Mouse (Mus musculus): Measurements from ENCODE around the gene Cd302. TPM values are rescaled to one million over a fixed set of nuclear protein-coding genes. Genes with fewer than 3 reads are reported as not detected.

Cd302 gene
- polyA plus RNA-seq, 1 experiment from 2014 or later, result 74.9 TPM

GRCm38 (mm10) chr2:60216547-60217153 lies 67.6 kb downstream of the Cd302 start:
- Histone ChIP-seq H3K9me3 (ENCODE audit: low read length) (no peaks in the 10 kb centered on the region), H3K4me1 (ENCODE audit: insufficient read depth, low read depth, low read length) (peaks cover 24% of the 10 kb centered on the region; the same call in 1 of the 2 replicates), H3K9ac (replicated peaks; ENCODE audit: low read depth) (no peak overlapping the region), H3K27ac (ENCODE audit: low read length) (no peak overlapping the region), H3K4me3 (ENCODE audit: low read depth, low read length) (no peak overlapping the region), H3K4me2 (replicated peaks; ENCODE audit: low read depth, low read length) (no peak overlapping the region), H3K27me3 (replicated peaks; ENCODE audit: insufficient read depth, low read length) (no peaks in the 10 kb centered on the region), H3K36me3 (ENCODE audit: insufficient read depth, low read length) (no peaks in the 10 kb centered on the region)
- ATAC-seq (no peak), DNase-seq (ENCODE audit: low spot score) (peak; percentile 15)
- no peak for TF ChIP-seq EP300 (IDR thresholded peaks at IDR 0.05)
- no peak for TF ChIP-seq CTCF (IDR thresholded peaks at IDR 0.05)
- 47% methylated on average over 4 of the region's 4 CpGs for WGBS

GRCm38 (mm10) chr2:60214683-60215082 lies 69.6 kb downstream of the Cd302 start:
- no peak overlapping the region for H3K9ac ChIP-seq (replicated peaks; ENCODE audit: low read depth)

GRCm38 (mm10) chr2:60212488-60212887 lies 71.8 kb downstream of the Cd302 start:
- H3K4me3 ChIP-seq (ENCODE audit: low read depth, low read length), result no peak overlapping the region
- no peaks in the 10 kb centered on the region for H3K27me3 ChIP-seq (replicated peaks; ENCODE audit: insufficient read depth, low read length)
- H3K36me3 ChIP-seq (ENCODE audit: insufficient read depth, low read length), result no peaks in the 10 kb centered on the region
- peaks cover 32% of the 10 kb centered on the region; the same call in 1 of the 2 replicates for H3K4me1 ChIP-seq (ENCODE audit: insufficient read depth, low read depth, low read length)
- H3K27ac ChIP-seq (ENCODE audit: low read length), result no peak overlapping the region
- H3K9me3 ChIP-seq (ENCODE audit: low read length), result no peaks in the 10 kb centered on the region
- peak; percentile 27 for DNase-seq (ENCODE audit: low spot score)
- H3K9ac ChIP-seq (replicated peaks; ENCODE audit: low read depth), result no peak overlapping the region
- ATAC-seq, result no peak
- H3K4me2 ChIP-seq (replicated peaks; ENCODE audit: low read depth, low read length), result no peak overlapping the region; the same call in 1 of the 2 replicates
- TF ChIP-seq CTCF (IDR thresholded peaks at IDR 0.05) (no peak), EP300 (IDR thresholded peaks at IDR 0.05) (no peak)

More at GRCm38 (mm10) chr2:60214683-60215082, 69.6 kb downstream of the Cd302 start:
- Histone ChIP-seq H3K36me3 (ENCODE audit: insufficient read depth, low read length) (no peaks in the 10 kb centered on the region), H3K4me2 (replicated peaks; ENCODE audit: low read depth, low read length) (no peak overlapping the region), H3K27me3 (replicated peaks; ENCODE audit: insufficient read depth, low read length) (no peaks in the 10 kb centered on the region), H3K9me3 (ENCODE audit: low read length) (no peaks in the 10 kb centered on the region), H3K4me1 (ENCODE audit: insufficient read depth, low read depth, low read length) (peaks cover 29% of the 10 kb centered on the region; the same call in 1 of the 2 replicates), H3K27ac (ENCODE audit: low read length) (no peak overlapping the region), H3K4me3 (ENCODE audit: low read depth, low read length) (no peak overlapping the region)
- DNase-seq (ENCODE audit: low spot score) (no peak), ATAC-seq (no peak)
- WGBS, result 86% methylated on average over 2 of the region's 2 CpGs
- no peak for TF ChIP-seq CTCF (IDR thresholded peaks at IDR 0.05)
- TF ChIP-seq EP300 (IDR thresholded peaks at IDR 0.05), result no peak

- TF ChIP-seq EP300 (IDR thresholded peaks at IDR 0.05), result no peak
- Histone ChIP-seq H3K27ac (ENCODE audit: low read length) (peak overlapping the region; percentile 93; the same call in 1 of the 2 replicates), H3K9me3 (ENCODE audit: low read length) (no peaks in the 10 kb centered on the region), H3K9ac (replicated peaks; ENCODE audit: low read depth) (peak overlapping the region; percentile 93), H3K4me3 (ENCODE audit: low read depth, low read length) (peak overlapping the region; percentile 91), H3K4me2 (replicated peaks; ENCODE audit: low read depth, low read length) (peak overlapping the region; percentile 70), H3K4me1 (ENCODE audit: insufficient read depth, low read depth, low read length) (peaks cover 19% of the 10 kb centered on the region; the same call in 1 of the 2 replicates), H3K27me3 (replicated peaks; ENCODE audit: insufficient read depth, low read length) (no peaks in the 10 kb centered on the region), H3K36me3 (ENCODE audit: insufficient read depth, low read length) (no peaks in the 10 kb centered on the region)
- WGBS, result 2% methylated on average over 5 of the region's 5 CpGs
- no peak for DNase-seq (ENCODE audit: low spot score)
- ATAC-seq, result no peak
These were observed 73.5 kb downstream of the Cd302 start for GRCm38 (mm10) chr2:60210821-60211220.

- peak; percentile 97 for ATAC-seq
- H3K4me2 ChIP-seq (replicated peaks; ENCODE audit: low read depth, low read length), result peak within 1 kb of the TSS; percentile 70
- TF ChIP-seq CTCF (IDR thresholded peaks at IDR 0.05), result peak; percentile 48
- no peak for TF ChIP-seq EP300 (IDR thresholded peaks at IDR 0.05)
- under 1% methylated on average over 45 of the region's 109 CpGs for WGBS
- H3K27ac ChIP-seq (ENCODE audit: low read length), result peak within 1 kb of the TSS; percentile 93
- no peaks in the 10 kb centered on the region for H3K9me3 ChIP-seq (ENCODE audit: low read length)
- H3K27me3 ChIP-seq (replicated peaks; ENCODE audit: insufficient read depth, low read length), result no peaks in the 10 kb centered on the region
- peak within 1 kb of the TSS; percentile 91 for H3K4me3 ChIP-seq (ENCODE audit: low read depth, low read length)
- H3K9ac ChIP-seq (replicated peaks; ENCODE audit: low read depth), result peak within 1 kb of the TSS; percentile 93
- H3K4me1 ChIP-seq (ENCODE audit: insufficient read depth, low read depth, low read length), result peaks cover 16% of the 10 kb centered on the region; the same call in 1 of the 2 replicates
- peaks cover 6% of the 10 kb centered on the region; the same call in 1 of the 2 replicates for H3K36me3 ChIP-seq (ENCODE audit: insufficient read depth, low read length)
- peak; percentile 96 for DNase-seq (ENCODE audit: low spot score)
These were observed 74.3 kb downstream of the Cd302 start, which contains the start of the genes Baz2b and March7 for GRCm38 (mm10) chr2:60209703-60210651. Gene Baz2b, minus strand, starts transcription at chr2:60209839. Gene March7, plus strand, starts transcription at chr2:60209887.

- Histone ChIP-seq H3K4me1 (ENCODE audit: insufficient read depth, low read depth, low read length) (peaks cover 16% of the 10 kb centered on the region; the same call in 1 of the 2 replicates), H3K27ac (ENCODE audit: low read length) (peak overlapping the region; percentile 93), H3K9ac (replicated peaks; ENCODE audit: low read depth) (peak overlapping the region; percentile 93), H3K27me3 (replicated peaks; ENCODE audit: insufficient read depth, low read length) (no peaks in the 10 kb centered on the region), H3K4me2 (replicated peaks; ENCODE audit: low read depth, low read length) (peak overlapping the region; percentile 70), H3K9me3 (ENCODE audit: low read length) (no peaks in the 10 kb centered on the region), H3K36me3 (ENCODE audit: insufficient read depth, low read length) (peaks cover 9% of the 10 kb centered on the region; the same call in 1 of the 2 replicates), H3K4me3 (ENCODE audit: low read depth, low read length) (peak overlapping the region; percentile 91)
- TF ChIP-seq CTCF (IDR thresholded peaks at IDR 0.05), result no peak
- no peak for TF ChIP-seq EP300 (IDR thresholded peaks at IDR 0.05)
- under 1% methylated on average over 21 of the region's 35 CpGs for WGBS
- no peak; the same call in none of the 2 replicates for ATAC-seq
- DNase-seq (ENCODE audit: low spot score), result peak; percentile 71
These were observed 75.1 kb downstream of the Cd302 start for GRCm38 (mm10) chr2:60209122-60209611.
